Mouse (Mus musculus) left cerebral cortex, postnatal 36 days (tissue): ENCODE measurements at regions not wholly inside any gene's neighbourhood (a gene's known extent, or its start where the extent isn't known, plus 50 kb on each side); places are given as distances from the start of the nearest gene placed in this dataset. TPM values are rescaled to one million over a fixed set of nuclear protein-coding genes. Genes with fewer than 3 reads are reported as not detected.

Experiments
- DNase-seq, 2 experiments: peaks; one replicate each; pipeline ENCODE4 v3.0.0; 2021 to 2022; ENCODE audit warnings: low spot score in 2 of 2, mixed read lengths in 1 of 2
- intact Hi-C: fragments of 180-260 bp; cut with DNase I; formaldehyde crosslinking; loops from one replicate; pipeline ENCODE4 v1.15.1; 2025
- microRNA-seq: library from miRNA; unstranded; fragments of <30 nt; microRNA quantifications from one replicate; pipeline ENCODE4 v1.2.0, GENCODE M21; 2022

GRCm38 (mm10) chr3:35551791-35552190 is 202.1 kb upstream of the Atp11b start:
- no peak for DNase-seq
- intact Hi-C loops = no loop called here

- intact Hi-C loops = no loop called here
- no peak for DNase-seq
Observed at GRCm38 (mm10) chr3:35560425-35560824, 193.5 kb upstream of the Atp11b start.

- intact Hi-C loops = loop anchor here (2.0 to 10.0 kb wide), 2 partner anchors 90 to 926 kb away; no protein-coding TSS in a partner anchor
- DNase-seq = peak; percentile 48 to 58
Observed at GRCm38 (mm10) chr3:35574402-35574801, 179.5 kb upstream of the Atp11b start.

Small RNA genes lying in the stretch of these regions (microRNA-seq; reads per million reads assigned to microRNA genes)
- gene Gm25442 = not detected
